Mouse (Mus musculus): Measurements from ENCODE around the gene Prcc. TPM values are rescaled to one million over a fixed set of nuclear protein-coding genes. Genes with fewer than 3 reads are reported as not detected.

Gene Prcc
- total RNA-seq (2021), result 10 to 100 TPM; 47.8 to 49.3 TPM
- long read RNA-seq, experiment 1, transcript Prcc-201 (7 exons, 2,099 nt), result major isoform, 38 of 43 reads
- long read RNA-seq, experiment 1, partial matches to known transcripts, result 4 of 43 reads
- long read RNA-seq, experiment 1, other reads (novel, unspliced or antisense), result 1 of 43 reads
- long read RNA-seq, experiment 2, transcript Prcc-201 (7 exons, 2,099 nt), result major isoform, 20 of 21 reads
- long read RNA-seq, experiment 2, partial matches to known transcripts, result 1 of 21 reads
- long read RNA-seq, experiment 2, other reads (novel, unspliced or antisense), result 0 of 21 reads

DNA sequence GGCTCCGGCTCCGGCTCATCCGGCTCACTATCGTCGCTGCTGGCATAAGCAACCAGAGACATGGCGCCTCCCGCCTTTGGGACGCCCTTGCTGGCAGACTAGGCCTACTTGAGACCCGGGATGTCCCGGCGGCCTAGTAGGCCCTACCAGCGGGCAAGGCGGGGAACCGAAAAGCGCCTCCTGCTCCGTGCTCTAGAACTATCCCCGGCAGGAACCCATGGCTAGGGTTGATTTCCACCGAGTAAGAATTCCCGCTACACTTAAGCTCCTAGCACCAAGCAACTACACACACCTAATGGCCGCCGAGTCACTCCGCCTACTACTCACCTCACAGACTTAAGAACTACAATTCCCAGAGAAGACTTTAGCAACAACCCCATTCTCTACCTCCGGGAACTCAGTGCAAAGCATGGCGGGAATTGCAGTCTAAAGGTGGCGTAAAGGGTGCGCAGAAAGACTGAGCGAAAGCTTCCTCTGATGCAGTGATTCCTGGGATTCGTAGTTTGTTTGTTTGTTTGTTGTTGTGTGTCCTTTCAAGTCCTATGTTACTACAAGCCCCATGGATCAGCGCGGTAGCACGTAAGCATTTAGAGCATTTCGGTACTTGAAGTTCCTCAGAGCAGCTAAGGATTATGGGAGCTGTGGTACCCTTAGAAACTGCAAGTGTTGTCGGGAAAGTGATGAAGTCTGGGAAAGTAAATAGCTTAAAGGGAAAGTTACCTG, at the start of gene Prcc:
Gene Prcc (minus strand): TSS at position 328 of the 723 bp plus-strand sequence.
- intact Hi-C loops (cut with DNase I), result loop anchor here (1.0 to 5.0 kb wide), 2 partner anchors 21 to 42 kb away; partner anchors contain the start of gene Hdgf
- DNase-seq, result peak; percentile 85

DNA sequence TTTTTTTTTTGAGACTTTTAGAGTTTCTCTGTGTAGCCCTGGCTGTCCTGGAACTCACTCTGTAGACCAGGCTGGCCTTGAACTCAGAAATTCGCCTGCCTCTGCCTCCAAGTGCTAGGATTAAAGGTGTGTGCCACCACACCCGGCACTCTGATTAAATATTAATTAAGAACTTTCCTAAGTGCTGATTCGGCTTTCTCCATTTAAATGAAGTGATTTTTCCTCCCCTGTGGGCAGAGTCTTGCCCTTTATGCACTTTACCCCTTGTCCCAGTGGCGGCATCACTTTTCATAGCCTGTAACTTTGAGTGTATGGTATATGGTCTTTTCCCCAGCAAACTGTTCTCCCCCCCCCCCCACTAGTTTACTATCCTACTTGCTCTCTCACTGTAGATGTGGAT, 49.8 kb upstream of the Prcc start:
- DNase-seq, result no peak
- intact Hi-C loops (cut with DNase I), result loop anchor here (1.0 to 10.0 kb wide), 4 partner anchors 26 to 140 kb away; partner anchors contain the start of genes Insrr and Ntrk1

DNA sequence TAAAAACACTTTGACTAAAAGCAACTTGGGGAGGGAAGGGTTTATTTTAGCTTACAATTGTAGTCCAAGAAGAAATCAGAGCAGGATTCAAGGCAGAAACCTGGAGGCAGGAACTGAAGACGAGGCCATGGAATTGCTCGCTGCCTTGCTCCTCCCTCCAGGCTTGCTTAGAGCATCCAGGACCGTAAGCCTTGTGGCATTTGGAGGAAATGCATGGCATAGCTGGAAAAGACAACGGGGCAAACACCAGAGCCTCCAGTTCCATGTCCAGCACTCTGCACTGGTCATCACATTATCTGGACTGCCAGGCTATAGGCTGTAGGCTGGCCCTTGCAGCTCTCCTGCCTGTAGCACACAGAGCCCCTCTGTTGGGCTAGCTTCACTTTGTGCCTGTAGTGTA, 49.1 kb upstream of the Prcc start:
- no peak for DNase-seq
- intact Hi-C loops (cut with DNase I), result loop anchor here (2.0 to 10.0 kb wide), 2 partner anchors 52 to 140 kb away; partner anchors contain the start of genes Insrr and Ntrk1

DNA sequence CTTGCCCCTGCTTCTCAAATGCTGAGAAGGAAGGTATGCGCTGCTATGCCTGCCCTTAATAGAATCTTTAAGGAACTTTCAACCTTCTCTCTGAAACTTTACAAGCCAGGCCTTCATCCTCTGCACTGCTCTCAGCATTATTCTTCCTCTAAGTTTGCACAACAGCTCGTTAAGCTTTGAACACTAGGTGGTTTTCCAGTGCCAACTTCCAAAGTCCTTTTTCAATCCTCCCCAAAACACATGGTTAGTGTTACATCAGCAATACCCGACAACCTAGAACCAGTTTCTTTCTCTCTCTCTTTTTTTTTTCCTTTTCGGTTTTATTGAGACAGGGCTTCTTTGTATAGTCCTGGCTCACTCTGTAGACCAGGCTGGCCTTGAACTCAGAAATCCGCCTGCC, 48.6 kb upstream of the Prcc start:
- no peak for DNase-seq
- intact Hi-C loops (cut with DNase I), result loop anchor here (2.0 to 10.0 kb wide), 2 partner anchors 53 to 139 kb away; partner anchors contain the start of genes Insrr and Ntrk1

DNA sequence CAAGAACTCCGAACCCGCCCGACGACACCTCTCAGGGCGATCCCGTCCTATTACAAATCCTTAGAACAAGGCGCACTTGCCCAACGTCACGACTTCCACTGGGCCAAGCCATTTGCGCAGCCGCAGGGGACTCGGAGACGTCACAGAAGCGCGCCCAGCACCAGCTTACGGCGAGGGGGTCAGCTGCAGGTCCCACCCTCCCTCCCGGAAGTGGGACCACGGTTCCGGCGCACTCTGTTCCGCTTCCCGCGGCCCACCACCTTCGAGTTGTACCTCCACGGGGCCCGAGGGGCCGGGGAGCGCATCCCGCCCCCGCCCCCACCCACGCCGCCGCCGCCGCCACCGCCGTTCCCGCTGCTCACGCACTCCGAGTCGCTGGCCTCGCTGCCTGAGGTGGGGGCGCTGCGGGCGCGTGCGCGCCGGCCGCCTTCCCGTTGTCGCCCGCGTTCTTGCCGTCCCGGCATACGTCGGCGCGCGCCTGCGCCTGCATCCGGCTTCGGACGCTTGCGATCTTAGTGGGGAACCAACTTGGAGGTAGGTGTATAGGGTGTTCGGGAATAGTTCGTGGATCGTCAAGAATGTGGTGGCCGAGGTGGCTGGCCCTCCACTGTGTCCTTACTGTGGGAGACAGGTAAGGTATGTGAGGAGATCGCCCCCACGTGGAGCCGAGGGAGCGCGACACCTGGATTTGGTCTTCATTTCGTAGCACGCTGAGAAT, 44.8 kb upstream of the Prcc start, which contains the start of the genes Isg20l2 and Rrnad1:
Gene Isg20l2 (plus strand): TSS at position 237 of the 718 bp plus-strand sequence.
Gene Rrnad1 (minus strand): TSS at position 640 of the 718 bp plus-strand sequence.
- intact Hi-C loops (cut with DNase I), result loop anchor here (10.0 kb wide), 1 partner anchor 135 kb away; the partner anchor contains the start of genes Insrr and Ntrk1
- DNase-seq, result peak; percentile 96 to 98

DNA sequence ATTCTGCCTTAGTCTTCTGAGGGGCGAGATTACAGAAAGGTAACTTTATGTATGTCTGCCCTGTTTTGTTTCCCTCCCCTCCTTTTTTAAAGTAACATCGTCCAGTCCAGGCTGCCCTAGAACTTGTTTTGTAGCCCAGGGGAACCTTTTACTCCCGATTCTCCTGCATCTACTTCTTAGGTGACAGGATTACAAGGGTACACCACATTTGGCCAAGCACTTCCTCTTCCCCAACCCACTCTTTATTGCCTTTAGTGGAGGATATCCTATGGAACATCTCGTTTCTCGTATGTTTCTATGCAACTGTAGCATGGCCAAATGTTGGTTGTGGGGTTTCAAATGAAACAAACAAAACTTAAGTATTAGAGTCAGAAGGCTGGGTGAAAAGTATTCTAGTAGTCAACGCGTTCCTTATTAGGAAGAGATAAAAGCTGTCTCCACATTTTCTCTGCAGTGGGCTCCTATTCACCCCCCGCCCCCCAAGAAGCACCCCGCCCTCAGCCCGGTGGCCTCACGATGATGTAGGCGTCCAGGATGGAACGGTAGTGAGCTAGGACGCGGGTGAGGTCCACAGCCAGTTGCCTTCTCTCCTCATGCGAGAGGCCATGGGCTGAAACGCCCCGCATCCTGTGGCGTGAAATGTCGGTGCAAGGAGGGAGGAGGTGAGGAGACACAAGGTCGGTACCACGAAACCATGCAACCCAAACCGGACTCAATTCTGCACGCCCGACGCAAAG, 44.1 kb upstream of the Prcc start:
- intact Hi-C loops (cut with DNase I), result loop anchor here (5.0 to 10.0 kb wide), 2 partner anchors 42 to 135 kb away; partner anchors contain the start of genes Insrr, Ntrk1 and Prcc
- DNase-seq, result no peak

DNA sequence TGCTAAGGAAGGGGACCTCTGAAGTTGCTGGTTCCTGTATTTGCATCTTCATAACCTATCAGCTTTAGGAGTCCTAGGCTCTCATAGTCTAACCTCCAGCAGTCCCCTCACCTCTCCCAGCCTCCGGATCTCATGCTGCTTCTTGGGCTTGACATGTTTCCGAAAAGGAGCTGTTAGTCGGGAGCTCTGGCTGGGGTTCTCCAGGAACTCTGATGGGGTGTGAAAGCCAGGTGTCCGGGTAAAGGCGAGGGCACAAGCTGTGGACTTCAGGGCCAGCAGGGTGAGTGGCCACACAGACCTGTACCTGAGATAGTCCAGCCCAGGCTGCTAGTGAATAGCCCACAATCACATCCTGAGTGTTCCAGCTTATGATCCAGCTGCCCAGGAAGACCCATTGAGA, 42.0 kb upstream of the Prcc start:
- intact Hi-C loops (cut with DNase I), result loop anchor here (5.0 kb wide), 1 partner anchor 40 kb away; the partner anchor contains the start of gene Prcc
- no peak for DNase-seq

DNA sequence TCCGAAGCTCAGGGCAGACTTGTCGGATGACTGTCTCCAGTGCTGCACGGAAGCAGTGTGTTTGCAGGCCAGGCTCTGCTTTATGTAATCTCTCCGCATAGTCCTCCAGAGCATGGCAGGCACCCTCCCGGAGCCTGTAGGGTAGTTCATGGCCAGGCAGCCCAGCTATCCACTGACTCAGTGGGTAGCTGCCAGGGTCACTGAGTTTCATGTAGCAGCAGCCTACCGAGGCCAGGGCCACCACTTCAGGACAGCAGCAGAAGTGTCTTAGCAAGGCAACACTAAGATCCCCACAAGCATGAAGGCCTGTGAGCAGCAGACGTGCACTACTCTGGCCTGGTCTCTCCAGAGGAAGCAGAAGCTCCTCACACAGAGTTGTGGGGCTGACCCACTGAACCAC, 39.6 kb upstream of the Prcc start:
- intact Hi-C loops (cut with DNase I), result loop anchor here (5.0 kb wide), 1 partner anchor 38 kb away; the partner anchor contains the start of gene Prcc
- DNase-seq, result no peak

DNA sequence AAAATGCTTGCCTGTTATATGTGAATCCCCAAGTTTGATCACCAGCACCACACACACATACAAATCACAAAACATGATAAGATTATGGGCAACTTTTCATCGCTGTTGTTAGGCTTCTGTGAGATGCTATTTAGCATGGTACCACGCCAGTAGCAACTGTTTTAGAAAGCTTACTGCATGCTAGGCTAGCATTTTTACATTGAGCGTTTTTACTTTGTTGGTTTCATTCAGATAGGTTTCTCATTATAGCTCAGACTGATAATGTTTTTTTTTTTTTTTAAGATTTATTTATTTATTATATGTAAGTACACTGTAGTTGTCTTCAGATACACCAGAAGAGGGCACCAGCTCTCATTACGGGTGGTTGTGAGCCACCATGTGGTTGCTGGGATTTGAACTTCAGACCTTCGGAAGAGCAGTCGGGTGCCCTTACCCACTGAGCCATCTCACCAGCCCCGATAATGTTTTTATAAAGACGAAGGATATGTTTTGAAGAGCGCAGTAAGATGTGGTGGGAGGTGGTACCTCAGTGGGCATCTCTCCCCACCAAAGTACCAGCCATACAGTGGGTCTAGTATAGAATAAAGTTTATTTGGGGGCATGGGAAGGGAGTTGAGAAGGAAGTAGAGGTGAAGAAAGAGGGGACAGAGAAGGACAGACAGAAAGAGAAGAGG, 35.0 kb upstream of the Prcc start:
- DNase-seq, result no peak
- intact Hi-C loops (cut with DNase I), result no loop called here

DNA sequence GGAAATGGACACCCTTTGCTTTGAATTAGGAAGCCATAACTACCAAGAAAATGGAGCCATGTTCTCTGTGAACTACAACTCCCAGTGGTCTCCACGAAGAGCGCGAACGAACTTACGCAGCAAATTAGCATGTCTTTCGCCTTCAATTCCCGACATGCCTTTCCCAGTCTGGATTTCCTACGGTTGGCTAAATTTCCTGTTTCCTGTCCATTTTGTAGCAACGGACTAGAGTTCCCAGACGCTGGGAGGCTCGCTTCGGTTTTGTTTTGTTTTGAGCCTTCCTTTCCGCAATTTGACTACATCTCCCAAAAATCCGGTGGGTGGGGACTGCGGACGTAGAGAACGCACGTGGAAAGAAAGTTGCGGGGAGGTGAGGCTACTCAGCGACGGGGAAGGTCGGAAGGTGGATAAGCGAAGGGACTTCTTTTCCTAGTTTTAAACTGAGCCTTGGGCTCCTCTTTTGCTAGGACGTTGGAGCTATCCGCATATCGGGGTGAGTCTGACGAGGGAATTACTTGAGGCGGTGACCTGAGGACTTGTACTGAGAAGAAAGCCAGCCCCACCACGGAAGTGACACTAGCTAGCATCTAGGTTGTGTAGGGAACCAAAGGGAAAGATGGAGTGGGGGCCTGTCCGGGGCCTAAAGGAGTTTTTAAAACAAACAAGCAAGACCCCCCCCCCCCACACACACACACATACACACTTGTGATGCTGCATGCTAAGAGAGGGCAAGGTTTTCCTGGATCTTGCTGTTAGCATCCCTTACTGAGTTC, 34.1 kb upstream of the Prcc start, which contains the start of gene Mrpl24:
Gene Mrpl24 (plus strand): TSS at position 171 of the 773 bp plus-strand sequence.
- DNase-seq, result peak; percentile 69 to 75
- intact Hi-C loops (cut with DNase I), result no loop called here

DNA sequence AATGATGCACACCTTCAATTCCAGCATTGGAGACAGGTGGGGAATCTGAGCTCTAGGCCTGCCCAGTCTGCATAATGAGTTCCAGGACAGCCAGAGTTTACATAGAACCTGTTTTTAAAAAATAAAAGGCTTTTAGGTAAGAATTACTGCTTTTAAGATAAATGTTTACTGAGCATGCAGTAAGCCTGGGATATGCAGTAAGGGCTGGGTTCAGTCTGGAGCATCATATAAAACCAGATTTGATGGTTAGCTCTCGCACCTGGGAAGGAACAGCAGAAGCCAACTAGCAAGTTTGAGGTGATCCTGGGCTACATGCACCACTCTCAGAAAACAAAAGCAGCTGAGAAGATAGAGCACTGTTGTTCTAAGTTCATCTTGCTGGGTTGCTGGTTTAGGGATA, 33.1 kb upstream of the Prcc start:
- DNase-seq, result no peak
- intact Hi-C loops (cut with DNase I), result no loop called here

DNA sequence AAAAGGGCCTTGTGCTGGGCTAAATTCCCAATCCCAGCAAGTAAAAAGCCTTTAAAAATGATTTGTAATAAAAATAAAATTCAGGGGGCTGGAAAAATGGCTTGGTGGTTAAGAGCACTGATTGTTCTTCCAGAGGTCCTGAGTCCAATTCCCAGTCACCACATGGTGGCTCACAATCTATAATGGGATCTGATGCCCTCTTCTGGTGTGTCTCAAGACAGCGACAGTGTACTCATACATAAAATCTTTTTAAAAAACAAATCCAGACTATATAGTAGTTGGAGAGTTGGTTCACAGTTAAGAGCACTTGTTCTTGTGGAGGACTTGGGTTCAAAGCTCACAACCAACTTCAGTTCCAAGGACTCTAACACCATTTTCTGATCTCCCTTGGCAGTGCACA, 31.6 kb upstream of the Prcc start:
- no peak for DNase-seq
- intact Hi-C loops (cut with DNase I), result no loop called here

DNA sequence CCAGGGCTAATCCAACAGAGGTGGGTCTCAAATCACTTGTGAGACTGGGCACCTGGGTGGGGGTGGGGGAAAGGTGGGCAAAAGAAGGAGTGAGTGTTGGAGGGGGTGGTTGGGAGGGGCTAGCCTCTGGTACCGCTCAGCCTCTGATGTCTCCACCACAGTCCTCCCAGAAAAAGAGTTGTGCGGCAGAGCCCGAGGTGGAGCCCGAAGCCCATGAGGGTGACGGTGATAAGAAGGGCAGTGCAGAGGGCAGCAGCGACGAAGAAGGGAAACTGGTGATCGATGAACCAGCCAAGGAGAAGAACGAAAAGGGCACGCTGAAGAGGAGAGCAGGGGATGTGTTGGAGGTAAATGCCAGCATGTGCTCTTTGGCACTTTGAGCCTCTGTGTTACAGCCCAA, 28.5 kb upstream of the Prcc start:
- intact Hi-C loops (cut with DNase I), result no loop called here

DNA sequence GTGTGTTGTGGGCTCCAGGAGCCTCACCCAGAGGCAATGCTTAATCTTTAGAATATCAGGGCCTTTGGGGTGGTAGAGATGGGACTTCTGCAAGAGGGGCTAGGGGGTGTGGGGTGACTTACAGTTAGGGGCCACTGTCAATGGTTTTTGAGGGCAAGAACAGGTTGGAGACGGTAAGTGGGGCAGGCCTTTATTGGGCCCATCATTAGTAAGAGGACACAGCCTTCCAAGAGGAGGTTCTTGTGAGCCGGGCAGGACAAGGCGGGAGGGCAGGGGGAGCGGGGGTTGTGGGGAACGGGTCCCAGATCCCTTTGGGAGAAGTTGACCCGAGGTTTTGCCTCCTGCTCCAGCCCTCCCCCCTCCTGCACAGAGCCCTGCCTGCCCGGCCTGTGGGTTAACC, 28.1 kb upstream of the Prcc start:
- DNase-seq, result no peak
- intact Hi-C loops (cut with DNase I), result no loop called here

More for the DNA sequence above, 28.5 kb upstream of the Prcc start:
- DNase-seq, result no peak

DNA sequence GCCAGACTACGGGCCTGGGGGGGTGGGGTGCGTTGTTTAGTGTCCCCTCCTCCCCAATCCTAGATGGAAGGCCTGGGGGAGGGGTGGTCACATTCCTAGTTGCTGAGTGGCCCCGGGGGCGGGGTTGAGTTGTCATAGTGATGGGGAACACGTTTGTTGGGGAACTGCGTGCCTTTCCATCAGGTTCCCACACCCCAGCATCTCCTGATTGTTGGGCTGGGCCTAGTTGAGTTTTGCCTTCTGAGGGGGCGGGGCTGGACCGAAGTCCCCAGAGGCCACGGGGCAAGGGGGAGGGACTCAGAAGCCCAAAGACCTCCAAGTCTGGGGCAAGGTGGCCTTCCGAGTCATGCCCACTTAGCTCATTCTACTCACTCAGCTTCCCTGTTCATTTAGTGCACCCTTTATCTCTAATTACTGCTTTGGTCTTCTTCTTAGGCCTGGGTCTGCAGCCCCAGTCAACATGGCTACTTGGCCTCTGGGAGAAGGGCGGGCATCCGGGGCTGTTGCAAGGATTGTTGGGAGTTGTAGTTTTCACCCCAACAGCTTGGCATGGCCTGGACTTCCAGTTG, 25.2 kb upstream of the Prcc start:
- intact Hi-C loops (cut with DNase I), result no loop called here

DNA sequence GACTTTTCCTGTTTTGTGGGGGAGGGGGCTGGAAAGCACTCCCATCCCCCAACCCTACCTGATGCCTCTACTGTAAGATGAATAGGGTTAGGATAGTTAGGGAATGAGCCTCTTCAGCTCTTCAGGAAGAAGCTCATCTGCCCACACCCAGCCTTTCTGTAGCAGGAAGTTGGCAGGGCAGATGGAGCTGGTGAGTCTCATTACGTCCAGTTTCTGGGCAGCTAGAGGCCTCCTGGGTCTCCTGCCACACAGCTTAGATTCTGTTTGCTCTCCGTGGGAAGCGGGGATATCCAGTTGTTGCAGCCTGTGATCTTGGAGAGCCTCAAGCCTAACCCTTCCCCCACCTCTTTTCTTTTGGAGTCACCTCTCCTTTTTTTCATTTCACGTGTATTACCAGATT, 24.5 kb upstream of the Prcc start:
- intact Hi-C loops (cut with DNase I), result no loop called here
- no peak for DNase-seq

More for the DNA sequence above, 25.2 kb upstream of the Prcc start:
- peak; percentile 78 to 84 for DNase-seq

DNA sequence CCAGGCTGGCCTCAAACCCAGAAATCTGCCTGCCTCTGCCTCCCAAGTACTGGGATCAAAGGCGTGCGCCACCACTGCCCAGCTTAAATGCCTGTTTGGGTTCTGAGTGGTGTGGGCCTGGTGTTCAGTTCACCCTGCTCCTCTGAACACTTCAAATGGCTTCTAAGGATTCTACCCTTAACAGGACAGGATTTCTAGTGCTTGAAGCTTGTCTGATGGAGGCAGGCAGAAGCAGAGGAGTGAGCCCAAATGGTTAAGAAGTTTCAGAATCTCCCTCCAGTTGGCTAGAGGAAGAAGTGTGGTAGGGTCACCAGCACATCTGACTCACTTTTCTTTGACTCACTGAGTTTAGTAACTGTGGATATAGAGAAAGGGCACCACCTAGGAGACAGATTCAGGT, 24.0 kb upstream of the Prcc start:
- no peak for DNase-seq
- intact Hi-C loops (cut with DNase I), result no loop called here

DNA sequence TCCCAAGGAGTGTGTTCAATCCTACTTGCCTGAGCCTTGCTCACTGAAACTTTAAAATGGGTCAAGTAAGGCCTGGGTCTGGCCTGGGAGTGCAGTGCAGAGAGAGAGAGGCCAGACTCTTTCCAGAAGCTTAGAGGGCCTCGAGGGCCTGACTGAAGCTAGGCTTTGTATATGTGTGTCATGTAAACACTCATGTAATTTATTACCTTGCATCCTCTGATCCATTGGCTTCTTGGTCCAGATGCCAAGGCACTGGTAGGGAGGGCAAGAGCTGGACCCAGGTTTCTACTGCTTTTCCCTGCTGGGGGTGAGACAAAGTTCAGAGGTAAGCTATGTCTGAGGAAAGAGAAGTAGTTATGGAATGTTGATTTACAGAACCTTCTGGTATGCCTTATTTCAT, 22.5 kb upstream of the Prcc start:
- DNase-seq, result no peak
- intact Hi-C loops (cut with DNase I), result no loop called here
